In the genomic region with DNA sequence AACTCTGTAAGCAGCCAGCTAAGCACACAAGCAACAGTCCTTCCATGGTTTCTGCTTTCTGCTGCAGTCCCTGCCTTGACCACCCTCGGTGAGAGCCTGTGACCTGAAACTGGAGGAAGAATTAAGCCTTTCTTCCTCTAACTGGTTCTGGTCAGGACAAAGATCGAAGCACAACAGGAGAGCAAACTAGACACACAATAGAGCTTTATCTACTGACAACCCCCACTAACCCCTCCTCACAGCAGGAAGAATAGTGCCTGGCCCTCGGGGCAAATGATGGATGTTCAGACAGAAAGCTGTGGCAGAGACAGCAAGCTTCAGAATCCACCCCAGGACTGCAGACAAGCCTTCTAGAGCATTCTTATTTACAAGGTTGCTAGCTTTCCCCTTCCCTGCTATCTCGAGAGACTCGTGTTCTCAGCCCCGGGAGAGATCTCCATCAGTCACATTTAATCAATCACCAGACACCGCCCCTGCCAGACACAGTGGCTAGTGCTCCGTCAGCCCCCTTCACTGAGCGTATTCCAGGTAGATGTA, we compare ENCODE assay signal across 10 mouse cellular contexts. TPM values are rescaled to one million over a fixed set of nuclear protein-coding genes. Genes with fewer than 3 reads are reported as not detected.
DNase-seq lines count a peak whose midpoint lies in the region; ATAC-seq and TF ChIP-seq lines count a peak whose summit lies in the region.
"Had no signal": no experiment of that assay in that cellular context is flagged by ENCODE, and none has a peak within 500 bp of the region (broad histone marks: within the 10 kb centered on the region; RNA-seq: fewer than 3 reads in every experiment).

No protein-coding gene starts in this region.

- H3K9ac ChIP-seq in liver, embryonic 12.5 days = no peak overlapping the region
- no peak overlapping the region for H3K9ac ChIP-seq in liver, postnatal 0 days (replicated peaks)
- H3K9ac ChIP-seq in intestine, embryonic 14.5 days (ENCODE audit: low read length) = no peak overlapping the region
- H3K9ac ChIP-seq in neural tube, embryonic 14.5 days (replicated peaks; ENCODE audit: low read depth, low read length) = no peak overlapping the region

- DNase-seq in liver, postnatal 0 days = no peak
- peak; percentile 58 for DNase-seq in embryo, embryonic 11 days
- DNase-seq in intestine, embryonic 14.5 days (ENCODE audit: low spot score) = no peak
- no peak for DNase-seq in thymus, postnatal 25 days
- no peak for DNase-seq in frontal cortex, postnatal 25 days (ENCODE audit: low spot score in 2 of 2)
- DNase-seq in ovary, postnatal 36 days (ENCODE audit: low spot score) = no peak
- DNase-seq: thymus, adult 2 months had no signal

- no peak for TF ChIP-seq CTCF in liver, postnatal 0 days (IDR thresholded peaks at IDR 0.05; ENCODE audit: low read depth)

- no peak overlapping the region for H3K4me3 ChIP-seq in liver, embryonic 12.5 days
- no peak overlapping the region for H3K4me3 ChIP-seq in liver, postnatal 0 days (ENCODE audit: low read depth, low read length)
- H3K4me3 ChIP-seq in intestine, embryonic 14.5 days (ENCODE audit: low read depth, low read length) = no peak overlapping the region
- no peak overlapping the region for H3K4me3 ChIP-seq in neural tube, embryonic 14.5 days (ENCODE audit: low read depth, low read length)

- H3K27me3 ChIP-seq in liver, embryonic 12.5 days (replicated peaks) = no peaks in the 10 kb centered on the region; the same call in 1 of the 2 replicates
- H3K27me3 ChIP-seq in liver, postnatal 0 days (ENCODE audit: insufficient read depth, low read length) = no peaks in the 10 kb centered on the region
- no peaks in the 10 kb centered on the region for H3K27me3 ChIP-seq in intestine, embryonic 14.5 days (replicated peaks; ENCODE audit: control insufficient read depth, insufficient read depth, low read length)
- 0 out of 2 replicates have a peak, but pooled peaks cover 5% of the 10 kb centered on the region for H3K27me3 ChIP-seq in neural tube, embryonic 14.5 days (ENCODE audit: control insufficient read depth, insufficient read depth, low read length)

- H3K36me3 ChIP-seq in liver, embryonic 12.5 days = no peaks in the 10 kb centered on the region
- no peaks in the 10 kb centered on the region for H3K36me3 ChIP-seq in liver, postnatal 0 days (replicated peaks; ENCODE audit: insufficient read depth, low read length)
- H3K36me3 ChIP-seq in intestine, embryonic 14.5 days (ENCODE audit: control insufficient read depth, insufficient read depth, low read length) = no peaks in the 10 kb centered on the region
- no peaks in the 10 kb centered on the region for H3K36me3 ChIP-seq in neural tube, embryonic 14.5 days (ENCODE audit: control insufficient read depth, insufficient read depth, low read length)

- 17% methylated on average over 9 of the region's 9 CpGs for WGBS in liver, embryonic 12.5 days (ENCODE audit: insufficient replicate concordance)
- 14% methylated on average over 9 of the region's 9 CpGs for WGBS in liver, postnatal 0 days (ENCODE audit: insufficient replicate concordance)
- WGBS in intestine, embryonic 14.5 days = 16% methylated on average over 9 of the region's 9 CpGs
- WGBS in neural tube, embryonic 14.5 days = 3% methylated on average over 9 of the region's 9 CpGs

- H3K27ac ChIP-seq in liver, embryonic 12.5 days = no peak overlapping the region
- H3K27ac ChIP-seq in liver, postnatal 0 days (ENCODE audit: low read depth) = no peak overlapping the region
- 0 out of 2 replicates have a peak overlapping the region, but pooled peaks have one; percentile 18 for H3K27ac ChIP-seq in intestine, embryonic 14.5 days (ENCODE audit: low read depth)
- H3K27ac ChIP-seq in neural tube, embryonic 14.5 days (ENCODE audit: low read depth, low read length) = no peak overlapping the region

- no peak for TF ChIP-seq EP300 in liver, postnatal 0 days (IDR thresholded peaks at IDR 0.05; ENCODE audit: low read depth)

- H3K4me1 ChIP-seq in liver, embryonic 12.5 days = peaks cover 23% of the 10 kb centered on the region
- H3K4me1 ChIP-seq in liver, postnatal 0 days (ENCODE audit: insufficient read depth) = peaks cover 9% of the 10 kb centered on the region
- peaks cover 16% of the 10 kb centered on the region for H3K4me1 ChIP-seq in intestine, embryonic 14.5 days (replicated peaks; ENCODE audit: control insufficient read depth, insufficient read depth, low read length)
- peaks cover 12% of the 10 kb centered on the region for H3K4me1 ChIP-seq in neural tube, embryonic 14.5 days (ENCODE audit: control insufficient read depth, insufficient read depth, low read length)

- no peak for ATAC-seq in liver, embryonic 12.5 days
- no peak for ATAC-seq in liver, postnatal 0 days
- ATAC-seq in intestine, embryonic 14.5 days (replicated peaks; ENCODE audit: low FRiP score, low TSS enrichment, low read depth) = 0 out of 2 replicates have a peak, but pooled peaks have one; percentile 19
- no peak for ATAC-seq in neural tube, embryonic 14.5 days (ENCODE audit: low read depth)
- ATAC-seq: activated CD4-positive, CD25-positive, alpha-beta regulatory T cell, adult 4 months had no signal

- no peaks in the 10 kb centered on the region for H3K9me3 ChIP-seq in liver, embryonic 12.5 days (replicated peaks)
- H3K9me3 ChIP-seq in liver, postnatal 0 days (ENCODE audit: low read length) = no peaks in the 10 kb centered on the region
- H3K9me3 ChIP-seq in intestine, embryonic 14.5 days (ENCODE audit: control insufficient read depth, low read length) = no peaks in the 10 kb centered on the region
- H3K9me3 ChIP-seq in neural tube, embryonic 14.5 days (ENCODE audit: control insufficient read depth, low read length) = no peaks in the 10 kb centered on the region

- H3K4me2 ChIP-seq in liver, embryonic 12.5 days = peak overlapping the region; percentile 18
- H3K4me2 ChIP-seq in liver, postnatal 0 days (ENCODE audit: low read depth, low read length) = no peak overlapping the region
- H3K4me2 ChIP-seq in intestine, embryonic 14.5 days (ENCODE audit: low read length) = peak overlapping the region; percentile 38
- H3K4me2 ChIP-seq in neural tube, embryonic 14.5 days (ENCODE audit: low read depth, low read length) = peak overlapping the region; percentile 36; the same call in 1 of the 2 replicates

RNA-seq across cellular contexts. Expression of a gene that starts 9.1 kb away (rescaled TPM):
- 0.50 and 0.61 TPM in 2 replicates for polyA plus RNA-seq in liver, embryonic 12.5 days (2016; fragmentation: Nextera tagmentation; extraction: Ambion mirVana)
- 0.98 and 1.1 TPM in 2 replicates for polyA plus RNA-seq in liver, postnatal 0 days (2015; fragmentation: Nextera tagmentation; extraction: Ambion mirVana)
- polyA plus RNA-seq in intestine, embryonic 14.5 days (2014; fragmentation: Nextera tagmentation; extraction: Ambion mirVana) = 0.08 and 0.19 TPM in 2 replicates
- not detected in 2 replicates for polyA plus RNA-seq in neural tube, embryonic 14.5 days (2014; fragmentation: Nextera tagmentation; extraction: Ambion mirVana)
- polyA plus RNA-seq: activated CD4-positive, CD25-positive, alpha-beta regulatory T cell, adult 4 months had no signal

RNA-seq across cellular contexts. Expression of a gene that starts 20.1 kb away (rescaled TPM):
- 4.7 and 6.1 TPM in 2 replicates for polyA plus RNA-seq in liver, embryonic 12.5 days (2016; fragmentation: Nextera tagmentation; extraction: Ambion mirVana)
- polyA plus RNA-seq in liver, postnatal 0 days (2015; fragmentation: Nextera tagmentation; extraction: Ambion mirVana) = 2.5 and 3.1 TPM in 2 replicates
- 3.3 and 5.0 TPM in 2 replicates for polyA plus RNA-seq in intestine, embryonic 14.5 days (2014; fragmentation: Nextera tagmentation; extraction: Ambion mirVana)
- polyA plus RNA-seq in neural tube, embryonic 14.5 days (2014; fragmentation: Nextera tagmentation; extraction: Ambion mirVana) = 0.25 and 0.94 TPM in 2 replicates

RNA-seq across cellular contexts. Expression of a gene that starts 22.9 kb away (rescaled TPM):
- 0.23 TPM in 1 of 2 replicates, not detected in the other for polyA plus RNA-seq in liver, embryonic 12.5 days (2016; fragmentation: Nextera tagmentation; extraction: Ambion mirVana)
- not detected in 2 replicates for polyA plus RNA-seq in liver, postnatal 0 days (2015; fragmentation: Nextera tagmentation; extraction: Ambion mirVana)
- polyA plus RNA-seq in intestine, embryonic 14.5 days (2014; fragmentation: Nextera tagmentation; extraction: Ambion mirVana) = not detected in 2 replicates
- polyA plus RNA-seq in neural tube, embryonic 14.5 days (2014; fragmentation: Nextera tagmentation; extraction: Ambion mirVana) = not detected in 2 replicates
- polyA plus RNA-seq: activated CD4-positive, CD25-positive, alpha-beta regulatory T cell, adult 4 months had no signal

RNA-seq across cellular contexts. Expression of a gene that starts 33.5 kb away (rescaled TPM):
- polyA plus RNA-seq in liver, embryonic 12.5 days (2016; fragmentation: Nextera tagmentation; extraction: Ambion mirVana) = not detected in 2 replicates
- polyA plus RNA-seq in liver, postnatal 0 days (2015; fragmentation: Nextera tagmentation; extraction: Ambion mirVana) = not detected in 2 replicates
- polyA plus RNA-seq in intestine, embryonic 14.5 days (2014; fragmentation: Nextera tagmentation; extraction: Ambion mirVana) = not detected in 2 replicates
- polyA plus RNA-seq in neural tube, embryonic 14.5 days (2014; fragmentation: Nextera tagmentation; extraction: Ambion mirVana) = not detected in 2 replicates
- polyA plus RNA-seq: activated CD4-positive, CD25-positive, alpha-beta regulatory T cell, adult 4 months had no signal

RNA-seq across cellular contexts. Expression of a gene that starts 44.3 kb away (rescaled TPM):
- not detected in 2 replicates for polyA plus RNA-seq in liver, embryonic 12.5 days (2016; fragmentation: Nextera tagmentation; extraction: Ambion mirVana)
- polyA plus RNA-seq in liver, postnatal 0 days (2015; fragmentation: Nextera tagmentation; extraction: Ambion mirVana) = not detected in 2 replicates
- polyA plus RNA-seq in intestine, embryonic 14.5 days (2014; fragmentation: Nextera tagmentation; extraction: Ambion mirVana) = not detected in 2 replicates
- polyA plus RNA-seq in neural tube, embryonic 14.5 days (2014; fragmentation: Nextera tagmentation; extraction: Ambion mirVana) = not detected in 2 replicates
- polyA plus RNA-seq: activated CD4-positive, CD25-positive, alpha-beta regulatory T cell, adult 4 months had no signal
